Mouse (Mus musculus): ENCODE measurements around the gene Col1a2.

GRCm38 (mm10) chr6:4557678-4558077 lies 53.1 kb downstream of the Col1a2 start:
- TF ChIP-seq JUND (IDR thresholded peaks at IDR 0.05; ENCODE audit: low read depth, low read length) (no peak), EP300 (IDR thresholded peaks at IDR 0.05; ENCODE audit: low read depth in 1 of 2, low read length in 2 of 2) (no peak), ZC3H11A (IDR thresholded peaks at IDR 0.05; ENCODE audit: low read depth, low read length) (no peak; the same call in 1 of the 2 replicates), POLR2A (IDR thresholded peaks at IDR 0.05; ENCODE audit: control insufficient read depth in 1 of 2, insufficient read depth in 1 of 2, low read depth in 1 of 2, low read length in 2 of 2, poor library complexity in 1 of 2) (no peak)

Data from MEL (cell line).